9 mouse cellular contexts compared by ENCODE assay signal in the genomic region with DNA sequence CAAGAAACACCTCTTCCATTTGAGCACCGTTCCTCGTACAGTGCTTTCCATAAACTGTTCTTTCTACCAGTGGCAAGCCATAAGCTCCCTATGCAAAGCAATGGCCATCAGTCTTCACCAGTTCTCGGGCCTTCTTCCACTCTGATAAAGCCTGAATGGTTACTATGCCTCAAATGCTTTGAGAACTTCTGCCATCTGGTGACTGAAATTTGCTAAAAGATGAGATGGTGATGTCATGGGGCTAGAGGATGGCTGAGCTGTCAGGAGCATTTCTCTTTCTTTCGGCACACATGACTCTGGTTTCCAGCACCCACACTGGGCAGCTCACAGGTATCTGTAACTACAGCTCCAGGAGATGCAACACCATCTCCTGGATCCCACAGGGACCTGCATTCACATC. TPM values are rescaled to one million over a fixed set of nuclear protein-coding genes. Genes with fewer than 3 reads are reported as not detected.
DNase-seq lines count a peak whose midpoint lies in the region; ATAC-seq and TF ChIP-seq lines count a peak whose summit lies in the region.
"Had no signal": no experiment of that assay in that cellular context is flagged by ENCODE, and none has a peak within 500 bp of the region (broad histone marks: within the 10 kb centered on the region; RNA-seq: fewer than 3 reads in every experiment).

No protein-coding gene starts in this region.

- peak; percentile 51 for TF ChIP-seq CTCF in liver, postnatal 0 days (IDR thresholded peaks at IDR 0.05; ENCODE audit: low read depth)

- H3K9ac ChIP-seq in embryonic facial prominence, embryonic 11.5 days (replicated peaks; ENCODE audit: low read length) = no peak overlapping the region
- H3K9ac ChIP-seq in liver, postnatal 0 days (replicated peaks) = no peak overlapping the region
- H3K9ac ChIP-seq in liver, embryonic 12.5 days = no peak overlapping the region

- 74% methylated on average over 4 of the region's 4 CpGs for WGBS in embryonic facial prominence, embryonic 11.5 days
- 77% methylated on average over 4 of the region's 4 CpGs for WGBS in embryonic facial prominence, embryonic 10.5 days
- 68% methylated on average over 4 of the region's 4 CpGs for WGBS in liver, postnatal 0 days (ENCODE audit: insufficient replicate concordance)
- WGBS in liver, embryonic 12.5 days (ENCODE audit: insufficient replicate concordance) = 67% methylated on average over 4 of the region's 4 CpGs

- H3K36me3 ChIP-seq in embryonic facial prominence, embryonic 11.5 days (replicated peaks; ENCODE audit: control insufficient read depth, insufficient read depth, low read depth, low read length) = no peaks in the 10 kb centered on the region
- no peaks in the 10 kb centered on the region for H3K36me3 ChIP-seq in embryonic facial prominence, embryonic 10.5 days (replicated peaks)
- no peaks in the 10 kb centered on the region for H3K36me3 ChIP-seq in liver, postnatal 0 days (replicated peaks; ENCODE audit: insufficient read depth, low read length)
- H3K36me3 ChIP-seq in liver, embryonic 12.5 days = no peaks in the 10 kb centered on the region

- ATAC-seq in embryonic facial prominence, embryonic 11.5 days (replicated peaks; ENCODE audit: insufficient number of reproducible peaks, low FRiP score, low TSS enrichment, low read depth) = no peak
- ATAC-seq in liver, postnatal 0 days = no peak
- no peak for ATAC-seq in liver, embryonic 12.5 days
- no peak for ATAC-seq in megakaryocyte, adult 5-6 weeks (ENCODE audit: poor library complexity, severe bottlenecking)

- no peak overlapping the region for H3K4me3 ChIP-seq in embryonic facial prominence, embryonic 11.5 days (ENCODE audit: low read depth, low read length)
- H3K4me3 ChIP-seq in embryonic facial prominence, embryonic 10.5 days = no peak overlapping the region
- no peak overlapping the region for H3K4me3 ChIP-seq in liver, postnatal 0 days (ENCODE audit: low read depth, low read length)
- H3K4me3 ChIP-seq in liver, embryonic 12.5 days = no peak overlapping the region
- H3K4me3 ChIP-seq: myocyte had no signal

- no peak overlapping the region for H3K27ac ChIP-seq in embryonic facial prominence, embryonic 11.5 days (replicated peaks; ENCODE audit: low read depth, low read length)
- H3K27ac ChIP-seq in embryonic facial prominence, embryonic 10.5 days (replicated peaks) = no peak overlapping the region
- no peak overlapping the region for H3K27ac ChIP-seq in liver, postnatal 0 days (ENCODE audit: low read depth)
- no peak overlapping the region for H3K27ac ChIP-seq in liver, embryonic 12.5 days

- TF ChIP-seq EP300 in liver, postnatal 0 days (IDR thresholded peaks at IDR 0.05; ENCODE audit: low read depth) = no peak

- no peak overlapping the region for H3K4me2 ChIP-seq in embryonic facial prominence, embryonic 11.5 days (ENCODE audit: low read depth, low read length)
- no peak overlapping the region for H3K4me2 ChIP-seq in liver, postnatal 0 days (ENCODE audit: low read depth, low read length)
- H3K4me2 ChIP-seq in liver, embryonic 12.5 days = no peak overlapping the region

- H3K27me3 ChIP-seq in embryonic facial prominence, embryonic 11.5 days (ENCODE audit: control insufficient read depth, insufficient read depth, low read length) = no peaks in the 10 kb centered on the region
- no peaks in the 10 kb centered on the region for H3K27me3 ChIP-seq in embryonic facial prominence, embryonic 10.5 days (replicated peaks; ENCODE audit: low read depth, poor library complexity, severe bottlenecking)
- H3K27me3 ChIP-seq in liver, postnatal 0 days (ENCODE audit: insufficient read depth, low read length) = no peaks in the 10 kb centered on the region
- no peaks in the 10 kb centered on the region for H3K27me3 ChIP-seq in liver, embryonic 12.5 days (replicated peaks)

- H3K9me3 ChIP-seq in embryonic facial prominence, embryonic 11.5 days (replicated peaks; ENCODE audit: control insufficient read depth, low read length) = no peaks in the 10 kb centered on the region
- no peaks in the 10 kb centered on the region for H3K9me3 ChIP-seq in embryonic facial prominence, embryonic 10.5 days
- H3K9me3 ChIP-seq in liver, postnatal 0 days (ENCODE audit: low read length) = no peaks in the 10 kb centered on the region
- no peaks in the 10 kb centered on the region for H3K9me3 ChIP-seq in liver, embryonic 12.5 days (replicated peaks)

- no peaks in the 10 kb centered on the region for H3K4me1 ChIP-seq in embryonic facial prominence, embryonic 11.5 days (ENCODE audit: control insufficient read depth, insufficient read depth, low read length)
- H3K4me1 ChIP-seq in embryonic facial prominence, embryonic 10.5 days = no peaks in the 10 kb centered on the region
- no peaks in the 10 kb centered on the region for H3K4me1 ChIP-seq in liver, postnatal 0 days (ENCODE audit: insufficient read depth)
- no peaks in the 10 kb centered on the region for H3K4me1 ChIP-seq in liver, embryonic 12.5 days

- peak; percentile 21 for DNase-seq in embryonic facial prominence, embryonic 11.5 days (ENCODE audit: low spot score)
- no peak for DNase-seq in embryonic facial prominence, embryonic 10.5 days (ENCODE audit: low spot score)
- no peak for DNase-seq in liver, postnatal 0 days
- DNase-seq in embryo, embryonic 10 days (ENCODE audit: low spot score) = peak; percentile 48
- peak; percentile 30 for DNase-seq in left cerebral cortex, adult 11 months (ENCODE audit: low spot score)
- no peak for DNase-seq in thymus, postnatal 14 days

RNA-seq across cellular contexts. Expression of a gene that starts 40.1 kb away (rescaled TPM):
- polyA plus RNA-seq in embryonic facial prominence, embryonic 11.5 days (2014; fragmentation: Nextera tagmentation; extraction: Ambion mirVana) = 183 and 197 TPM in 2 replicates
- 159 and 168 TPM in 2 replicates for polyA plus RNA-seq in embryonic facial prominence, embryonic 10.5 days (2016; fragmentation: Nextera tagmentation; extraction: Ambion mirVana)
- polyA plus RNA-seq in liver, postnatal 0 days (2015; fragmentation: Nextera tagmentation; extraction: Ambion mirVana) = 53.9 and 54.1 TPM in 2 replicates
- polyA plus RNA-seq in liver, embryonic 12.5 days (2016; fragmentation: Nextera tagmentation; extraction: Ambion mirVana) = 94.7 and 95.9 TPM in 2 replicates
- 128 and 136 TPM in 2 replicates for total RNA-seq in megakaryocyte, adult 5-6 weeks (2015)
- total RNA-seq in megakaryocyte, adult 5-6 weeks (2017) = 42.9 and 51.8 TPM in 2 replicates

Comparison
In these comparisons a context has a peak if more than half of its experiments do, and no peak if none do; other contexts are left out.
1. DNase-seq: peak in embryonic facial prominence, embryonic 11.5 days (single experiment), embryo, embryonic 10 days (single experiment) and left cerebral cortex, adult 11 months (single experiment); none in embryonic facial prominence, embryonic 10.5 days (single experiment), liver, postnatal 0 days (single experiment) and thymus, postnatal 14 days (single experiment).